Mouse (Mus musculus): ENCODE measurements around the gene Gtf2ird2.

The Gtf2ird2 gene

GRCm38 (mm10) chr5:134182735-134183134, 1.1 kb upstream of the Gtf2ird2 start:
- in situ Hi-C loops (cut with MboI, MseI), result loop anchor here (5.0 to 10.0 kb wide), 3 partner anchors 70 to 305 kb away; no protein-coding TSS in a partner anchor

GRCm38 (mm10) chr5:134183162-134183561, 657 bp upstream of the Gtf2ird2 start:
- in situ Hi-C loops (cut with MboI, MseI), result loop anchor here (5.0 to 10.0 kb wide), 3 partner anchors 69 to 304 kb away; no protein-coding TSS in a partner anchor

- in situ Hi-C loops (cut with MboI, MseI), result loop anchor here (5.0 to 10.0 kb wide), 2 partner anchors 156 to 299 kb away; no protein-coding TSS in a partner anchor
Observed at GRCm38 (mm10) chr5:134186059-134186458, 2.2 kb downstream of the Gtf2ird2 start.

GRCm38 (mm10) chr5:134186961-134187731, 3.3 kb downstream of the Gtf2ird2 start:
- in situ Hi-C loops (cut with MboI, MseI), result loop anchor here (5.0 to 10.0 kb wide), 2 partner anchors 155 to 298 kb away; no protein-coding TSS in a partner anchor

GRCm38 (mm10) chr5:134188571-134188970, 4.8 kb downstream of the Gtf2ird2 start:
- in situ Hi-C loops (cut with MboI, MseI), result loop anchor here (5.0 to 10.0 kb wide), 2 partner anchors 154 to 296 kb away; no protein-coding TSS in a partner anchor

- in situ Hi-C loops (cut with MboI, MseI), result no loop called here
Observed at GRCm38 (mm10) chr5:134193664-134194063, 9.8 kb downstream of the Gtf2ird2 start.

GRCm38 (mm10) chr5:134206721-134207120, 22.9 kb downstream of the Gtf2ird2 start:
- in situ Hi-C loops (cut with MboI, MseI), result no loop called here

GRCm38 (mm10) chr5:134209931-134210554, 26.2 kb downstream of the Gtf2ird2 start:
- in situ Hi-C loops (cut with MboI, MseI), result no loop called here

GRCm38 (mm10) chr5:134214021-134214806, 30.4 kb downstream of the Gtf2ird2 start:
- in situ Hi-C loops (cut with MboI, MseI), result no loop called here

- in situ Hi-C loops (cut with MboI, MseI), result no loop called here
Observed at GRCm38 (mm10) chr5:134217900-134218299, 34.1 kb downstream of the Gtf2ird2 start.

GRCm38 (mm10) chr5:134221278-134221677, 37.5 kb downstream of the Gtf2ird2 start:
- in situ Hi-C loops (cut with MboI, MseI), result no loop called here

GRCm38 (mm10) chr5:134221708-134222150, 37.9 kb downstream of the Gtf2ird2 start:
- in situ Hi-C loops (cut with MboI, MseI), result no loop called here

- in situ Hi-C loops (cut with MboI, MseI), result no loop called here
Observed at GRCm38 (mm10) chr5:134225110-134225901, 41.5 kb downstream of the Gtf2ird2 start.

- in situ Hi-C loops (cut with MboI, MseI), result no loop called here
Observed at GRCm38 (mm10) chr5:134226946-134227345, 43.1 kb downstream of the Gtf2ird2 start.

GRCm38 (mm10) chr5:134227574-134228248, 43.9 kb downstream of the Gtf2ird2 start:
- in situ Hi-C loops (cut with MboI, MseI), result no loop called here

GRCm38 (mm10) chr5:134228249-134228638, 44.4 kb downstream of the Gtf2ird2 start:
- in situ Hi-C loops (cut with MboI, MseI), result no loop called here

- in situ Hi-C loops (cut with MboI, MseI), result no loop called here
Observed at GRCm38 (mm10) chr5:134229391-134229790, 45.6 kb downstream of the Gtf2ird2 start, which contains the start of gene Ncf1. TSS of gene Ncf1 (minus strand) at chr5:134229625.

- in situ Hi-C loops (cut with MboI, MseI), result no loop called here
Observed at GRCm38 (mm10) chr5:134231376-134231775, 47.6 kb downstream of the Gtf2ird2 start.

- in situ Hi-C loops (cut with MboI, MseI), result no loop called here
Observed at GRCm38 (mm10) chr5:134232111-134232510, 48.3 kb downstream of the Gtf2ird2 start.

- in situ Hi-C loops (cut with MboI, MseI), result no loop called here
Observed at GRCm38 (mm10) chr5:134232568-134232967, 48.7 kb downstream of the Gtf2ird2 start.

Measured in T-helper 17 cell (primary cell).